Mouse (Mus musculus) lung, adult 2 months (tissue): ENCODE results near the gene Cacng7. TPM values are rescaled to one million over a fixed set of nuclear protein-coding genes. Genes with fewer than 3 reads are reported as not detected.
A peak's percentile ranks its signal among the peaks of the same experiment; 100 is the strongest.
"Not testable (repeated sequence)": the region's sequence is repeated elsewhere in the genome, so short reads cannot be mapped to it uniquely, and the experiment has no call there.

Experiments
- DNase-seq: peaks from one replicate; pipeline ENCODE4 v3.0.0; 2022
- H3K4me1 ChIP-seq: fragments of 200-500 bp; 2 replicates; pipeline ENCODE4 v1.6.1; 2011; ENCODE audit warnings: low read length; ENCODE audit not compliant: control insufficient read depth, insufficient read depth
- H3K4me3 ChIP-seq: fragments of 200-500 bp; replicated peaks from 2 replicates; pipeline ENCODE3; 2011; ENCODE audit warnings: low read depth, mild to moderate bottlenecking, control low read depth, low read length; ENCODE audit errors: extremely low read depth
- CTCF ChIP-seq: fragments of 200-500 bp; IDR thresholded peaks from 2 replicates; pipeline ENCODE4 v1.5.1; 2011; ENCODE audit warnings: mild to moderate bottlenecking, low read length, control low read depth; ENCODE audit not compliant: insufficient read depth
- POLR2A ChIP-seq: fragments of 200-500 bp; IDR thresholded peaks from 2 replicates; pipeline ENCODE4 v1.6.1; 2011; ENCODE audit warnings: low read depth, mild to moderate bottlenecking, control low read depth, low read length, borderline replicate concordance; ENCODE audit errors: extremely low read depth
- WGBS: fragments of 180-500 bp; shearing (Covaris S2); methylation state at CpG from one replicate; pipeline ENCODE4 v1.1.7; 2018; 5-methylcytosine and 5-hydroxymethylcytosine counted together
- polyA plus RNA-seq: library from polyadenylated mRNA; depleted of rRNA; stranded (reverse); fragments of >200 nt; gene quantifications from 2 replicates; pipeline ENCODE4 v1.2.3, GENCODE M21; 2012

Gene Cacng7
- polyA plus RNA-seq, 1 experiment = 7.4 TPM

DNA sequence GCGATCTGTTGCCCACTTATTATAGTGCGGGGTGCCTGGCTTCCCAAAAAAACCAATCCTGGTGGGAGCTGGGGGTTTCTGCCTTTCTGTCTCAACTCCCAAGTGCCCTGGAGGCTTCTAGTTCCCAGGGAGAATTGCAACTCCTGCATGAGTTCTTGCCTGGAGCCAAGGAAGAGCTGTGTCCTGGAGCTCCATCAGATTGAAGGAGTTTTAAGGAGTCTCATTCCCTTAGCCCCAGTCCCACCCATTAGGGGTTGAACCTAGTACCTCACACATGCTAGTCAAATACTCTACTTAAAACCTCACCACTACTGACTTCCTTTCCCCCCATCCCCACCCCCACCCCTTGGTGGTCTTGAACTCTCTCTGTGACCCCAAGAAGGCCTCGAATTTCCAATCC lies 41.0 kb upstream of the Cacng7 start:
- WGBS = 43% methylated on average over 3 of the region's 3 CpGs
- no peak for DNase-seq
- peak overlapping the region; percentile 44 for H3K4me3 ChIP-seq
- no peak for TF ChIP-seq POLR2A
- no peak for TF ChIP-seq CTCF
- peaks cover 10% of the 10 kb centered on the region for H3K4me1 ChIP-seq

DNA sequence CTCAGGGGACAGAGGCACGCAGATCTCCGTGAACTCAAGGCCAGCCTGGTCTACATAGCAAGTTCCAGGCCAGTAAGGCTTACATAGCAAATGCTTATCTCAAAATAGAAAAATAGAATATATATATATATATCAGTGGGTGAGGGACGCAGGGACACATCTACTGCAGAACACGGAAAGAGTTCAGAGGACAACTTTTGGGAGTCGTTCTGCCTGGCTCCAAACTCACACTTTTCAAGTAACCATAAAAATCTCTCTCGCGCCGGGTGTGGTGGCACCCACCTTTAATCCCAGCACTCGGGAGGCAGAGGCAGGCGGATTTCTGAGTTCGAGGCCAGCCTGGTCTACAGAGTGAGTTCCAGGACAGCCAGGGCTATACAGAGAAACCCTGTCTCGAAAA lies 40.5 kb upstream of the Cacng7 start:
- 38% methylated on average over 12 of the region's 12 CpGs for WGBS
- peaks cover 14% of the 10 kb centered on the region for H3K4me1 ChIP-seq
- DNase-seq = not testable (repeated sequence)
- H3K4me3 ChIP-seq = peak overlapping the region; percentile 44

DNA sequence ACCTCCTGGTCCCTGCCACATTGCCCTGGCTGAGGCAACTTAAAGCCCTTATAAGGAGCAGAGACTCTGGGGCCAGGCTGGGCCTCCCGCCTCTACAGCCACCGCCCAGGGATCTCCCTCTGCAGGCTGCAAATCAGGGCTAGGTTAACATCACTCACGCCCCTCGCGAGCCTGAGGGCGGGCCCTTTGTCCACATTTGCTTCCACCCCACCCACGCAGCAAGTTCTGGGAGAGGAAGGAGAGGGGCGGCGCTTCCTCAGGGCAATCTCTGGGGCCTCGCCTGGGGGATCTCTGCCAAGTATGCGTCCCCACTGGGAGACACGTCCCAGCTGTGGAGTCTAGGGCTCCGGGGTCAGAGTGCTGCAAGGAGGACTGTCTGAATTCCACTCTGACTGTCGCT lies 40.0 kb upstream of the Cacng7 start:
- H3K4me3 ChIP-seq = peak overlapping the region; percentile 84
- peaks cover 14% of the 10 kb centered on the region for H3K4me1 ChIP-seq
- peak; percentile 92 for DNase-seq
- TF ChIP-seq CTCF (no peak), POLR2A (peak; percentile 67; the same call in 1 of the 2 replicates)
- 1% methylated on average over 14 of the region's 14 CpGs for WGBS

DNA sequence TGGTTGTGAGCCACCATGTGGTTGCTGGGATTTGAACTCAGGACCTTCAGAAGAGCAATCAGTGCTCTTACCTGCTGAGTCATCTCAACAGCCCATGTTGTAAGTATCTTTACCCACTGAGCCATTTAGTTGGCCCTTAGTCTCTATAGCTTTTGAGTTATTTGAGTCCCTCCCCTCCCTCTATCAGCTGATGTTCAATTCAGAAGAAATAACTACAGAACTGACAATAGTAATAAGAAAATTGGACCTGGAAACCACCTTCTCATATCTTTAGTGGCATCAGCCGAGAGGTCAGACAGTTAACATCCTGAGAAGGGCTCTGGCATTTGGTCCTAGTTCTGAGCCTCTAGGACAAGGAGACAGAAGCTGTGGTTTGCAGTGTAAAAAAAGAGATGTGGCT lies 38.0 kb upstream of the Cacng7 start:
- Histone ChIP-seq H3K4me1 (peaks cover 13% of the 10 kb centered on the region), H3K4me3 (no peak overlapping the region)
- no peak for DNase-seq
- TF ChIP-seq POLR2A (no peak), CTCF (no peak)
- 63% methylated on average over 1 of the region's 1 CpGs for WGBS

DNA sequence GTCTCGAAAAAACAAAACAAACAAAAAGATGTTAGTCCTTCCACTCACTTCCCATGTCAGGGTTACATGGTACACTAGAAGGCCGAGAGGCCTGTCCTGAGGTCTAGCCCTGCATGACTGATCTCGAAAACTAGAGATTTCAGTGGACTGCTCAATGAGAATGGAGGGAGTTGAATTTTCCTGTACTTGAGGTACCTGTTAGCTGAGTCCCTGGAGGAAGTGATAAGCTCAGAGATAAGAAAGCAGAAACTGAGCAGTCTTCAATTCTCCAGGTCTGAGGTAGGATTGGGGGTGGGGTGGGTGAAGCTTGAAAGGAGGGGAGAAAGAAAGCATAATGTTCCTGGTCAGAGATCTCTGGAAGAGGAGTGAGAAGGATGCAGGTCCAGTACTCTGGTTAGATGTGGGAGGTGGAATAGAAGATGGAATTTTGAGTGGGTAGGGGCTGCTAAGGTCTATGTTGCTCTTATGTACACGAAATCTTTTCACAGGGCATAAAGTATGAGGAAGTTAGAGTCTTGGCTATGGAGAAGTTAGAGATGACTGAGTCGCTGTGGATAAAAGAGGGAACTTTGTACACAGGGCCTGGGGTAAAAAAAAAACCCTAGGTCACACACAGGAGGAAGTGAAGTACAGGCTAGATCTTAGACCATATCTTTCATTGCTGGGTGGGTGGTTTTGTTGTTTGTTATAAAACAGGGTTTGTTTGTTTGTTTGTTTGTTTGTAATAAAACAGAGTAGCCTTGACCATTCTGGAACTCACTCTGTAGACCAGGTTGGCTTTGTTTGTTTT lies 37.2 kb upstream of the Cacng7 start:
- H3K4me1 ChIP-seq = peaks cover 15% of the 10 kb centered on the region
- no peak for DNase-seq
- no peak overlapping the region for H3K4me3 ChIP-seq
- TF ChIP-seq CTCF (no peak), POLR2A (no peak)
- WGBS = 47% methylated on average over 5 of the region's 5 CpGs

DNA sequence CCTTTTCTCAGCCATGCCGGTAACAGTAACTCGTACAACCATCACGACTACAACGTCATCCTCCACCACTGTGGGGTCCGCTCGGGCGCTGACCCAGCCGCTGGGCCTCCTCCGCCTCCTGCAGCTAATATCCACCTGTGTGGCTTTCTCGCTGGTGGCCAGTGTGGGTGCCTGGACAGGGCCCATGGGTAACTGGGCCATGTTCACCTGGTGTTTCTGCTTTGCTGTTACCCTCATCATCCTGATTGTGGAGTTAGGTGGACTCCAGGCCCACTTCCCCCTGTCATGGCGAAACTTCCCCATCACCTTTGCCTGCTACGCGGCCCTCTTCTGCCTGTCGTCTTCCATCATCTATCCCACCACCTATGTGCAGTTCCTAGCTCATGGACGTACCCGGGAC lies 36.0 kb upstream of the Cacng7 start:
- Histone ChIP-seq H3K4me1 (peaks cover 19% of the 10 kb centered on the region), H3K4me3 (no peak overlapping the region)
- 90% methylated on average over 16 of the region's 16 CpGs for WGBS
- no peak for TF ChIP-seq POLR2A
- TF ChIP-seq CTCF = no peak
- DNase-seq = no peak

DNA sequence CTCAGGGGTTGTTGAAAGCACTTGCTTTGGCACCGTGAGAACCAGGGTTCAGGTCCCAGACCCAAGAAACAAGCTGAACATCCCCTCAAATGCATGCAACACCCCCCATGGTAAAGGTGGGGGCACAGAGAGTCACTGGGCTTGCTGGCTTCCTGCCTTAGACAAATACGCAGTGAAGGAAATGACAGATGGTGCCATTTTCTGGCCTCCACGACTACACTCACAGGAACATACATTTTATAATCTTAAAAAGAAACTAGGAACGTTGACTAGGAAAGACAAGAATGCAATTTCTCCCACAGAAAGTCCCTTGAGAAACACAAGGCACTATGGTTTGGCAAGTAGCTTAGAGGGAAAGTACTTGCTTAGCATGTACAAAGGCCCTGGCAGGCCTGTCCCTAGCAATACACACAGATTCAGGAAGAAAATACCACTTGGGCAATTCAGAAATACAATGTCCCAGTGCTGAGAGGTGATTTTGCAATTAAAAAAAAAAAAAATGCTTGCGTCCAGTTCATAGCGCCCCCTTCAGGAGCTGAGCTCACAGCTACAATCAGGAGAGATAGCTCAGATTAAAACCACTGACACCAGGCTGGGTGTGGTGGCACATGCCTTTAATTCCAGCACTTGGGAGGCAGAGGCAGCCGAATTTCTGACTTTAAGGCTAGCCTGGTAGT lies 32.7 kb upstream of the Cacng7 start:
- no peak overlapping the region for H3K4me3 ChIP-seq
- peak; percentile 11 for DNase-seq
- peaks cover 34% of the 10 kb centered on the region for H3K4me1 ChIP-seq
- TF ChIP-seq POLR2A (no peak), CTCF (peak; percentile 29)
- 39% methylated on average over 7 of the region's 7 CpGs for WGBS

DNA sequence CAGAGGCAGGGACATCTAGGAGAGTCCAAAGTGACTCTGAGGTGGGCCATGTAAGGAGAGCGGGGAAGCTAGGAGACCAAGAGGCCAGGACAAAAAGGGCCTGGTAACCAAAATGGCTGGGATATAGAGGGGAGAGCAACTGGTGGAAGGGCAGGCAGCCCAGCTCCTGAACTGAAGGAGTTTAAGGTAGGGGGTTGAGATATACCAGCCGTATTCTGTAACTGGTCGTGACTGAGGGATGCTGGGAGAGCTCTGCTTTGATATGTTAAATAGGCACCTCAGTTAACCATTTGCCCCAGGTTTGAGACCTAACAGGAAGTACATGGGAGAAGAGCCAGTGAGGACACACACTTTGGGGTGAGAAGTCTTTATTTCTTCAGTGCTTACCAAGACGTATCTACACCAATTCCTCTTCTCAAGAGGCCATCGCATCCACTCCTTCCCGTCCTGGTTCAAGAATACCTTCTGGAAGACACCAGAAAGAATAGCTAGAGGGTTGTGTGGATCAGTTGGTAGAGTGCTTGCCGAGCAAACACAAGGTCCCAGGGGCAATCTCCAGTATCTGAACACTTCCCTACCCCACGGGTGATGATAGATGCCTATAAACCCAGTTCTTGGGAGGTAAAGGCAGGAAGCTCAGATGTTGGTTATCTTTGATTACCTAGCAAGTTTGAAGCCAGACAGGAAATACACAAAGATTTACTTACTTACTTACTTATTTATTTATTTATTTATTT lies 31.7 kb upstream of the Cacng7 start:
- Histone ChIP-seq H3K4me3 (no peak overlapping the region), H3K4me1 (peaks cover 31% of the 10 kb centered on the region)
- TF ChIP-seq POLR2A = no peak
- no peak for TF ChIP-seq CTCF
- no peak for DNase-seq
- WGBS = 71% methylated on average over 8 of the region's 8 CpGs

DNA sequence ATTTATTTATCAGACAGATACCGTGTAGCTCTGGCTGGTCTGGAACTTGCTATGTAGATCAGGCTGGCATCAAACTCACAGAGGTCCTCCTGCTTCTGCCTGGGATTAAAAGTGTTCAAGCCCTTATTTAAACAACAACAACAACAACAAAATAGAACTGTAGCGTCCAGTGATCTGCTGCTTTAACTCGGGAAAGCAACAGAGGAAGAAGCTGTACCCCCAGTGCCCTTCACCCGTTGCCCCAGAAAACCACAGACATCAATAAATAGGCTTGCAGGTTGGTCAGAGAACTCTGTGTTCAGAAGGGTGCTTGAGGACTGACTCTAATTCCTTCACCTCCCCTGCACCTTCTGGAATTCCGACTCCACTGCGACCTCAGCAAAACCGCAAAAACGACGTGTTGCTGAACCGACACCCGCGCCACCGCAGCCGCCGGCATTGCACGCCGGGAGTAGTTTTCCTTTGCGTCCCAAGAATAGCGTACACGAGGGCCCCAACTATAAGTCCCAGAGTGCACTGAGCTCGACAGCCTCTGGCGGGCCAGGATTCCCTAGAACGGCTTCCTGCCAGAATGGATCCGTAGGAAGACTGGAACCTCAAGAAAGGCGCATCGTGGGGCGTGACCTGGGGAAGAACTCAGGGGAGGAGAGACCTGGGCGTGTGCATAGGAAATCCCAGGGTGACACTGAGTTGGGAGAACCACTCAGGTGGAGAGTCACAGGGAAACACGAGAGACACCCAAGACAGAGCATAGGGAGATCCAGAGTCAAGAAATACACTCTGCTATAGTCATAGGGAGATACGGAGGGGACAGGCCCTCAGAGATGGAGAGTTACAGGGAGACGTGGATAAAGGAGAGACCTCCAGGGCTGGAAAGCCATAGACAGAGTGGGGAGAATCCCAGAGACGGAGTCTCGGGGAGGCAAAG lies 30.9 kb upstream of the Cacng7 start:
- WGBS = 4% methylated on average over 33 of the region's 33 CpGs
- DNase-seq = peak; percentile 49

More for the DNA sequence above, 30.9 kb upstream of the Cacng7 start:
- Histone ChIP-seq H3K4me1 (peaks cover 29% of the 10 kb centered on the region), H3K4me3 (peak overlapping the region; percentile 17)
- TF ChIP-seq POLR2A (peak; percentile 16; the same call in 1 of the 2 replicates), CTCF (no peak)
